Mouse (Mus musculus): Measurements from ENCODE around the gene 4930432M17Rik. TPM values are rescaled to one million over a fixed set of nuclear protein-coding genes. Genes with fewer than 3 reads are reported as not detected.

Gene 4930432M17Rik
- total RNA-seq (2023) = not detected

DNA sequence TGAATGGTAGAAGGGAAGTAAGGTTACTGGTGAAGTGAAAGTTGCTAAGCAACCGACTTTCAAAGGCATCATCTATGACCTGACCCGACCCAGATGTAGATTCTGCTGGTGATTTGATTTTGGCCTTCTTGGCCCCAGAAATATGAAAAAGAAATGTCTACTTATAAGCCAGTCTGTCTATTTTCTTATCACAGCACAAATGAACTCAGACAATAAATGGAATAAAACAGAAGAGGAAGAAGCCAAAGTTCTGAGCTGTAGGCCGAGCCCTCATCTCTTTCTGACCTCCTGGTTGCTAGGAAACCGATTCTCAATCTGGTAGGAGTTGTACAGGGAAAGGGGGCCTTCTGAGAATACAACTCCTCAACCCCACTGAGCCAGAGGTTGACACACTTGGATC, at the start of gene 4930432M17Rik:
4930432M17Rik (plus strand) TSS at position 301 of the 400 bp plus-strand sequence.

DNA sequence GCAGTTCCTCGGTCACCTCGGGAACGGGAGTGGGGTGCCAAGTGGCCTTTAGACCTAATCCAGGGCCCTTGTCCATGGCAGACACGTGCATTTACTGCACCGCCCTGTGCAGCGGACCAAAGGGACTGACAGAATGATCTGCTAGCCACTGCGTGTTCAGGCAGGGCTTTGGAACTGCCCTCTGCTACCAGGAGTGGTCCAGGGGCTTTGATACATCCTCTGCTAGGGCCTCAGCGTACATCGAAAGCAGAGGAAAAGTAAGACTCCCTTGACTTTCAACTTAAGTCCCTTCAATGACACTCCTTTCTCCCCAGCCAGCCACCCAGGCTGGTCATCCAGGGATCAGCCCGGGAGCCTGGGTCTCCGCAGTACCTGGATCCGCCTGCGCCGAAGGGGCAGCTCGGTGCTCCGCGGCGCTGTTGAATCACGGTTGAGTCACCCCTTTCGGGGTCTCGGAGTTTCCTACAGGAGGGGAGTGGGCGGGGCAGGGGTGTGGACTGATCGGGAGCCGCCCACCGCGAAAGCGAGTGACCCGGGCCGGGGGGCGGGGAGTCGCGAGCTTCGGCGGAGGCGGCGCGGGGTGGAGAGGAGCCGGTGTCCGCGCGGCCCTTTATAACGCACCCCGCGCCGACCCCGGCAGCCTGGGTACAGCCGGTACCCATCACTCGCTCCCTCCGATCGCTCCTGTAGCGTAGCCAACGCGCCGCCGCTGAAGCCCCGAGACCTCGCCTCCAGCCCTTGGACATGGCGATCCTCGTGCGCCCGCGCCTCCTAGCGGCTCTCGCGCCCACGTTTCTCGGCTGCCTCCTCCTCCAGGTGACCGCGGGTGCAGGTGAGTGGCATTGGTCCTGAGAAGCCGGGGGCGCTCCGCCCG, 52.6 kb downstream of the 4930432M17Rik start, which contains the start of gene F3:
F3 (plus strand) TSS at position 567 of the 874 bp plus-strand sequence.

Other genes starting within 250 kb of the 4930432M17Rik start
- 100 to 1,000 TPM; 149 to 158 TPM for gene Cnn3, start 244.3 kb upstream of the 4930432M17Rik start, total RNA-seq (2023)
- not detected for gene Slc44a3, start 138.4 kb upstream of the 4930432M17Rik start, total RNA-seq (2023)
- gene F3, start 52.8 kb downstream of the 4930432M17Rik start, total RNA-seq (2023) = not detected
- gene Abcd3, start 144.5 kb downstream of the 4930432M17Rik start, total RNA-seq (2023) = 10 to 100 TPM; 13.1 to 14.2 TPM